Mouse (Mus musculus): Measurements from ENCODE around the gene Gabra2.

GRCm38 (mm10) chr5:71091926-71092325, 3.7 kb downstream of the Gabra2 start:
- TF ChIP-seq CTCF (IDR thresholded peaks at IDR 0.05; ENCODE audit: borderline replicate concordance, extremely low read depth, insufficient read depth, insufficient read length): no peak
- TF ChIP-seq POLR2A (IDR thresholded peaks at IDR 0.05; ENCODE audit: borderline replicate concordance, extremely low read depth, insufficient read depth, insufficient read length, poor library complexity, severe bottlenecking): no peak

Measured in brain, embryonic 14.5 days (tissue).